Mouse (Mus musculus) heart, adult 2 months (tissue): ENCODE measurements around the gene Supt20.

ENCODE experiments used
- CTCF ChIP-seq: fragments of 200-600 bp; IDR thresholded peaks from 2 replicates; pipeline ENCODE4 v1.8.1; 2022; ENCODE audit warnings: antibody characterized with exemption, mild to moderate bottlenecking, moderate library complexity
- EP300 ChIP-seq: fragments of 200-500 bp; IDR thresholded peaks from 2 replicates; pipeline ENCODE4 v1.6.1; 2011; ENCODE audit warnings: low read depth, low read length, control low read depth; ENCODE audit not compliant: insufficient read depth
- POLR2A ChIP-seq: fragments of 200-500 bp; IDR thresholded peaks from 2 replicates; pipeline ENCODE4 v1.6.1; 2011; ENCODE audit warnings: mild to moderate bottlenecking, low read depth, low read length, control low read depth; ENCODE audit not compliant: insufficient read depth

GRCm38 (mm10) chr3:54768592-54768991, 76.0 kb downstream of the Supt20 start:
- no peak for TF ChIP-seq POLR2A
- TF ChIP-seq CTCF, result no peak
- no peak for TF ChIP-seq EP300
